Comparison of ENCODE assay signal across 24 mouse cellular contexts in the genomic region with DNA sequence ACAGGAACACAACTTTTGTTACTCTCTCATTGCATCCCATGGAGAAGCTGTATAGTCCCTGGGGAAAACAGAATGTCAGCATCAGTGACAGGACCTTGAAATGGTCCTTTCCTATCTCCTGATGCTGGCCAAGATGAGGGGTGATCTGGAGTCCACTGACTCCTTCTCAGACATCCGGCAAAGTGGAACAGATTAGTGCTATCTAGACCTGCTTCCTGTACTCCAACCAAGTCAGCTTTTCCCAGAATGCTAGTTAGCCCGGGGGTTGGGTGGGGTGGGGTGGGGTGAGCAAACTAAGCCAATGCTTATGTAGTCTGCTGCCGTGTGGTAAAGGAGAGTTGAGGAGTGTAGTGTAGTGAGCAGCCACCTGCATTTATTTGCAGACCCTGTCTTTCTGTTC. TPM values are rescaled to one million over a fixed set of nuclear protein-coding genes. Genes with fewer than 3 reads are reported as not detected.
DNase-seq lines count a peak whose midpoint lies in the region; ATAC-seq lines count a peak whose summit lies in the region.
"Had no signal": no experiment of that assay in that cellular context is flagged by ENCODE, and none has a peak within 500 bp of the region (broad histone marks: within the 10 kb centered on the region; RNA-seq: fewer than 3 reads in every experiment).

No protein-coding gene starts in this region.

- no peak overlapping the region for H3K27ac ChIP-seq in heart, embryonic 10.5 days
- no peak overlapping the region for H3K27ac ChIP-seq in liver, embryonic 12.5 days
- H3K27ac ChIP-seq in liver, embryonic 11.5 days (ENCODE audit: low read depth, low read length), result no peak overlapping the region
- H3K27ac ChIP-seq: embryonic facial prominence, embryonic 10.5 days; embryonic facial prominence, embryonic 12.5 days; forebrain, embryonic 13.5 days; forebrain, embryonic 15.5 days had no signal

- 30% methylated on average over 3 of the region's 3 CpGs for WGBS in heart, embryonic 10.5 days
- 28% methylated on average over 3 of the region's 3 CpGs for WGBS in liver, embryonic 12.5 days (ENCODE audit: insufficient replicate concordance)
- 37% methylated on average over 3 of the region's 3 CpGs for WGBS in liver, embryonic 11.5 days

- H3K4me2 ChIP-seq in liver, embryonic 12.5 days, result no peak overlapping the region
- H3K4me2 ChIP-seq in liver, embryonic 11.5 days, result no peak overlapping the region
- H3K4me2 ChIP-seq: embryonic facial prominence, embryonic 12.5 days; forebrain, embryonic 13.5 days; forebrain, embryonic 15.5 days had no signal

- H3K36me3 ChIP-seq in heart, embryonic 10.5 days, result no peaks in the 10 kb centered on the region
- no peaks in the 10 kb centered on the region for H3K36me3 ChIP-seq in liver, embryonic 12.5 days
- H3K36me3 ChIP-seq in liver, embryonic 11.5 days (ENCODE audit: control insufficient read depth, insufficient read depth, low read length), result no peaks in the 10 kb centered on the region
- H3K36me3 ChIP-seq: embryonic facial prominence, embryonic 10.5 days; embryonic facial prominence, embryonic 12.5 days; forebrain, embryonic 15.5 days; G1E had no signal

- H3K4me1 ChIP-seq in heart, embryonic 10.5 days, result 0 out of 2 replicates have a peak, but pooled peaks cover 3% of the 10 kb centered on the region
- no peaks in the 10 kb centered on the region for H3K4me1 ChIP-seq in liver, embryonic 12.5 days
- H3K4me1 ChIP-seq in liver, embryonic 11.5 days (replicated peaks; ENCODE audit: control insufficient read depth, insufficient read depth, low read length), result no peaks in the 10 kb centered on the region
- H3K4me1 ChIP-seq: embryonic facial prominence, embryonic 10.5 days; embryonic facial prominence, embryonic 12.5 days; forebrain, embryonic 13.5 days; forebrain, embryonic 15.5 days had no signal

- H3K9me3 ChIP-seq in heart, embryonic 10.5 days, result no peaks in the 10 kb centered on the region
- H3K9me3 ChIP-seq in liver, embryonic 12.5 days (replicated peaks), result no peaks in the 10 kb centered on the region
- H3K9me3 ChIP-seq in liver, embryonic 11.5 days (ENCODE audit: control insufficient read depth, low read length), result no peaks in the 10 kb centered on the region
- H3K9me3 ChIP-seq: embryonic facial prominence, embryonic 10.5 days; embryonic facial prominence, embryonic 12.5 days; forebrain, embryonic 13.5 days; forebrain, embryonic 15.5 days; G1E had no signal

- peak; percentile 44; the same call in 1 of the 2 replicates for ATAC-seq in liver, embryonic 12.5 days
- ATAC-seq in liver, embryonic 11.5 days (replicated peaks; ENCODE audit: low FRiP score), result no peak
- ATAC-seq: CD4-positive, CD25-positive, alpha-beta regulatory T cell, adult 4 months; forebrain, embryonic 13.5 days; forebrain, embryonic 15.5 days; forebrain, postnatal 0 days; Patski had no signal

- H3K9ac ChIP-seq in liver, embryonic 12.5 days, result no peak overlapping the region
- H3K9ac ChIP-seq in liver, embryonic 11.5 days (ENCODE audit: low read depth, low read length), result no peak overlapping the region
- H3K9ac ChIP-seq: embryonic facial prominence, embryonic 12.5 days; forebrain, embryonic 13.5 days; forebrain, embryonic 15.5 days; forebrain, postnatal 0 days had no signal

- no peak overlapping the region for H3K4me3 ChIP-seq in heart, embryonic 10.5 days
- no peak overlapping the region for H3K4me3 ChIP-seq in liver, embryonic 12.5 days
- H3K4me3 ChIP-seq in liver, embryonic 11.5 days (ENCODE audit: low read depth, low read length), result no peak overlapping the region
- H3K4me3 ChIP-seq: embryonic facial prominence, embryonic 10.5 days; embryonic facial prominence, embryonic 12.5 days; forebrain, embryonic 13.5 days; forebrain, embryonic 15.5 days had no signal

- H3K27me3 ChIP-seq in heart, embryonic 10.5 days (ENCODE audit: insufficient read depth, poor library complexity, severe bottlenecking), result no peaks in the 10 kb centered on the region
- no peaks in the 10 kb centered on the region for H3K27me3 ChIP-seq in liver, embryonic 12.5 days (replicated peaks)
- no peaks in the 10 kb centered on the region for H3K27me3 ChIP-seq in liver, embryonic 11.5 days (replicated peaks; ENCODE audit: control insufficient read depth, insufficient read depth, low read length)
- H3K27me3 ChIP-seq: CH12.LX; embryonic facial prominence, embryonic 12.5 days; forebrain, embryonic 13.5 days; forebrain, embryonic 15.5 days had no signal

- DNase-seq in heart, adult 11 months, result peak; percentile 70
- DNase-seq in heart, embryonic 10.5 days (ENCODE audit: low spot score), result no peak
- no peak for DNase-seq in liver, embryonic 11.5 days (ENCODE audit: low spot score)
- peak; percentile 63 for DNase-seq in ZHBTc4 (ENCODE audit: low read depth, low spot score)
- DNase-seq in cerebellum, adult 8-10 months, result no peak
- DNase-seq: adrenal gland, adult 2 months; adrenal gland, postnatal 10 days; adrenal gland, postnatal 25 days; B cell, adult 2 months; cerebellum, adult 11 months; cerebellum, adult 18-20 months; cerebellum, adult 9-10 months; cerebellum, postnatal 10 days; cerebellum, postnatal 25 days; forebrain, postnatal 0 days had no signal

RNA-seq across cellular contexts. Expression of a gene that starts 29.5 kb away (rescaled TPM):
- 52.6 and 57.7 TPM in 2 replicates for polyA plus RNA-seq in heart, embryonic 10.5 days (2016; fragmentation: Nextera tagmentation; extraction: Ambion mirVana)
- 79.8 and 85.5 TPM in 2 replicates for polyA plus RNA-seq in liver, embryonic 12.5 days (2016; fragmentation: Nextera tagmentation; extraction: Ambion mirVana)
- polyA plus RNA-seq in liver, embryonic 11.5 days (2014; fragmentation: Nextera tagmentation; extraction: Ambion mirVana), result 86.0 and 88.3 TPM in 2 replicates

RNA-seq across cellular contexts. Expression of a gene that starts 50.7 kb away (rescaled TPM):
- 7.7 and 9.4 TPM in 2 replicates for polyA plus RNA-seq in heart, embryonic 10.5 days (2016; fragmentation: Nextera tagmentation; extraction: Ambion mirVana)
- polyA plus RNA-seq in liver, embryonic 12.5 days (2016; fragmentation: Nextera tagmentation; extraction: Ambion mirVana), result 25.2 and 25.9 TPM in 2 replicates
- 26.0 and 28.8 TPM in 2 replicates for polyA plus RNA-seq in liver, embryonic 11.5 days (2014; fragmentation: Nextera tagmentation; extraction: Ambion mirVana)

Comparison
In these comparisons a context has a peak if more than half of its experiments do, and no peak if none do; other contexts are left out.
1. DNase-seq: peak in heart, adult 11 months (single experiment) and ZHBTc4 (single experiment); none in heart, embryonic 10.5 days (single experiment), liver, embryonic 11.5 days (single experiment) and cerebellum, adult 8-10 months (single experiment).